Mouse (Mus musculus) neural tube, embryonic 13.5 days (tissue): Measurements from ENCODE around the gene 0610010K14Rik. TPM values are rescaled to one million over a fixed set of nuclear protein-coding genes. Genes with fewer than 3 reads are reported as not detected.

Source experiments
- ATAC-seq: fragments of 200-750 bp; cut with Nextera tagmentation; 2 replicates; pipeline ENCODE4 v1.8.0; 2017; ENCODE audit warnings: low read depth, mild to moderate bottlenecking, moderate TSS enrichment, moderate library complexity
- H3K27ac ChIP-seq: fragments of 300-500 bp; sonication (generic); replicated peaks from 2 replicates; pipeline ENCODE4 v1.5.1; 2015; ENCODE audit warnings: moderate library complexity, mild to moderate bottlenecking, inconsistent platforms
- H3K27me3 ChIP-seq: fragments of 300-500 bp; sonication (generic); 2 replicates; pipeline ENCODE4 v1.6.1; 2015; ENCODE audit warnings: mild to moderate bottlenecking, inconsistent platforms
- H3K36me3 ChIP-seq: fragments of 300-500 bp; sonication (generic); 2 replicates; pipeline ENCODE4 v1.6.1; 2015; ENCODE audit warnings: mild to moderate bottlenecking, inconsistent platforms
- H3K4me1 ChIP-seq: fragments of 300-500 bp; sonication (generic); replicated peaks from 2 replicates; pipeline ENCODE4 v1.6.1; 2015; ENCODE audit warnings: inconsistent platforms
- H3K4me2 ChIP-seq: fragments of 300-500 bp; sonication (generic); 2 replicates; pipeline ENCODE4 v1.6.1; 2015; ENCODE audit warnings: inconsistent platforms, mild to moderate bottlenecking, moderate library complexity
- H3K4me3 ChIP-seq: fragments of 300-500 bp; sonication (generic); 2 replicates; pipeline ENCODE4 v1.5.1; 2015; ENCODE audit warnings: mild to moderate bottlenecking, inconsistent platforms
- H3K9ac ChIP-seq: fragments of 300-500 bp; sonication (generic); 2 replicates; pipeline ENCODE4 v1.6.1; 2015; ENCODE audit warnings: moderate library complexity, mild to moderate bottlenecking, inconsistent platforms
- H3K9me3 ChIP-seq: fragments of 300-500 bp; sonication (generic); 2 replicates; pipeline ENCODE4 v1.6.1; 2016; ENCODE audit warnings: inconsistent platforms
- WGBS: fragments of 180-500 bp; shearing (Covaris S2); methylation state at CpG from one replicate; pipeline ENCODE4 v1.1.7; 2015; 5-methylcytosine and 5-hydroxymethylcytosine counted together
- microRNA counts: library from miRNA; unstranded; fragments of <30 nt; microRNA quantifications from one replicate; lab custom pipeline; 2016
- microRNA-seq: library from miRNA; unstranded; fragments of <30 nt; microRNA quantifications from one replicate; pipeline ENCODE4, GENCODE M21; 2016
- polyA plus RNA-seq: library from polyadenylated mRNA; unstranded; fragments of >200 nt; fragmentation: Nextera tagmentation; extraction: Ambion mirVana; gene quantifications from 2 replicates; pipeline ENCODE4 v1.2.1, GENCODE M21; 2015

Gene 0610010K14Rik
- polyA plus RNA-seq, 1 experiment from 2014 or later: 174 TPM

DNA sequence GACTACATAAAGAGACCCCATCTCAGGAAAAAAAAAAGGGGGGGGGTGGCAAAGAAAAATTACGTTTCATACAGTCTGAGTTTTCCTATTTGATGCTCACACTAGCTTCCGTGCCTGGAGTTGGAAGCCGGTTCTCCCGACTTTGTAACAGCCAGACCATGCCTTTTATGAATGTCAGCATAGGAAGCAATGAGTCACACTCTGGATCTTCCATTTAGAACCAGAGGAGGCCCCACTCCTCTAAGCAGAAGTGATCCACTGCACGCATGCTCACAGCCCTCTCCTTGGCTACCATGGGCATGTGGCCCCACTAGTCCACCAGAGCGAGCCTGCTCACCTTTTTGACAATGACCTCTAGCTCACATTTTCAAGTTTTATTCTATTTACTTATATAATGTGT lies 46.5 kb downstream of the 0610010K14Rik start:
- H3K27ac ChIP-seq: no peak overlapping the region
- H3K27me3 ChIP-seq: no peaks in the 10 kb centered on the region
- WGBS: 88% methylated on average over 6 of the region's 6 CpGs
- H3K4me2 ChIP-seq: no peak overlapping the region
- ATAC-seq: no peak
- H3K4me1 ChIP-seq: no peaks in the 10 kb centered on the region
- no peaks in the 10 kb centered on the region for H3K36me3 ChIP-seq
- H3K9ac ChIP-seq: no peak overlapping the region
- no peak overlapping the region for H3K4me3 ChIP-seq
- H3K9me3 ChIP-seq: no peaks in the 10 kb centered on the region

- Histone ChIP-seq H3K36me3 (no peaks in the 10 kb centered on the region), H3K4me3 (no peak overlapping the region), H3K9me3 (no peaks in the 10 kb centered on the region), H3K27ac (no peak overlapping the region), H3K4me2 (no peak overlapping the region), H3K27me3 (no peaks in the 10 kb centered on the region), H3K9ac (no peak overlapping the region), H3K4me1 (no peaks in the 10 kb centered on the region)
- ATAC-seq: no peak
- 66% methylated on average over 28 of the region's 28 CpGs for WGBS
These were observed 48.2 kb downstream of the 0610010K14Rik start for GRCm38 (mm10) chr11:70189319-70190134.

MicroRNAs encoded within 50 kb of the gene (microRNA counts, 519-probe panel; counts per million panel counts)
- not detected for microRNA mmu-miR-195 (lab: Ali Mortazavi, UCI)
- not detected for microRNA mmu-miR-497 (lab: Ali Mortazavi, UCI)

Small RNA genes lying within 50 kb of the gene (microRNA-seq; reads per million reads assigned to microRNA genes)
- gene Mir195a (158 reads per million, percentile 61 among the genes with 10 or more reads in this experiment), gene Mir497 (not detected), gene Mir497b (not detected)

Other genes with a start within 250 kb of the 0610010K14Rik start
- gene Gabarap, start 246.8 kb downstream of the 0610010K14Rik start, polyA plus RNA-seq: 679 and 746 TPM in 2 replicates
- 74.2 and 76.3 TPM in 2 replicates for gene Phf23, start 242.1 kb downstream of the 0610010K14Rik start, polyA plus RNA-seq
- gene Dvl2, start 237.3 kb downstream of the 0610010K14Rik start, polyA plus RNA-seq: 26.7 and 28.8 TPM in 2 replicates
- gene Acadvl, start 222.5 kb downstream of the 0610010K14Rik start, polyA plus RNA-seq: 58.2 and 60.9 TPM in 2 replicates
- 23.1 and 23.5 TPM in 2 replicates for gene Dlg4, start 221.0 kb downstream of the 0610010K14Rik start, polyA plus RNA-seq
- gene Asgr1, start 183.8 kb downstream of the 0610010K14Rik start, polyA plus RNA-seq: 1.4 and 2.6 TPM in 2 replicates
- 0.39 TPM in 1 of 2 replicates, not detected in the other for gene Asgr2, start 145.3 kb downstream of the 0610010K14Rik start, polyA plus RNA-seq
- 0.21 and 0.39 TPM in 2 replicates for gene Mgl2, start 107.6 kb downstream of the 0610010K14Rik start, polyA plus RNA-seq
- gene Clec10a, start 81.7 kb downstream of the 0610010K14Rik start, polyA plus RNA-seq: 0.55 and 0.64 TPM in 2 replicates
- 3.0 and 3.4 TPM in 2 replicates for gene Slc16a11, start 25.2 kb downstream of the 0610010K14Rik start, polyA plus RNA-seq
- 14.7 and 15.8 TPM in 2 replicates for gene Slc16a13, start 16.9 kb downstream of the 0610010K14Rik start, polyA plus RNA-seq
- gene Bcl6b, start 8.1 kb downstream of the 0610010K14Rik start, polyA plus RNA-seq: 6.0 and 6.1 TPM in 2 replicates
- 17.0 and 18.3 TPM in 2 replicates for gene Gm21988, start 1.9 kb upstream of the 0610010K14Rik start, polyA plus RNA-seq
- 362 and 382 TPM in 2 replicates for gene Rnasek, start 1.9 kb upstream of the 0610010K14Rik start, polyA plus RNA-seq
- 2.5 and 2.6 TPM in 2 replicates for gene Alox12, start 17.4 kb upstream of the 0610010K14Rik start, polyA plus RNA-seq
- not detected in 2 replicates for gene Alox12e, start 84.7 kb upstream of the 0610010K14Rik start, polyA plus RNA-seq
- 0.28 TPM in 1 of 2 replicates, not detected in the other for gene Alox15, start 114.1 kb upstream of the 0610010K14Rik start, polyA plus RNA-seq
- 31.9 and 32.6 TPM in 2 replicates for gene Pelp1, start 172.1 kb upstream of the 0610010K14Rik start, polyA plus RNA-seq
- gene Arrb2, start 194.7 kb upstream of the 0610010K14Rik start, polyA plus RNA-seq: 43.8 and 46.6 TPM in 2 replicates
- gene Med11, start 214.0 kb upstream of the 0610010K14Rik start, polyA plus RNA-seq: 45.3 and 46.0 TPM in 2 replicates
- gene Zmynd15, start 221.5 kb upstream of the 0610010K14Rik start, polyA plus RNA-seq: 1.2 and 1.5 TPM in 2 replicates
- 7.2 and 8.9 TPM in 2 replicates for gene Cxcl16, start 222.1 kb upstream of the 0610010K14Rik start, polyA plus RNA-seq